Mouse (Mus musculus) left cerebral cortex, adult 18-20 months (tissue): ENCODE measurements around the gene Card11. TPM values are rescaled to one million over a fixed set of nuclear protein-coding genes. Genes with fewer than 3 reads are reported as not detected.

Experiments
- DNase-seq, 2 experiments: peaks; one replicate each; pipeline ENCODE4 v3.0.0; 2021 to 2022; ENCODE audit warnings: low spot score in 2 of 2, mixed read lengths in 1 of 2
- microRNA-seq, 2 experiments: library from miRNA; unstranded; fragments of <30 nt; microRNA quantifications; one replicate each; pipeline ENCODE4 v1.2.0; 2021
- total RNA-seq, 2 experiments: library from RNA; stranded (reverse); gene quantifications; 2 replicates each; pipeline ENCODE4 v1.2.3; 2021

Card11 gene
- total RNA-seq, 2 experiments from 2014 or later: 0.37 TPM; not detected in 1

DNA sequence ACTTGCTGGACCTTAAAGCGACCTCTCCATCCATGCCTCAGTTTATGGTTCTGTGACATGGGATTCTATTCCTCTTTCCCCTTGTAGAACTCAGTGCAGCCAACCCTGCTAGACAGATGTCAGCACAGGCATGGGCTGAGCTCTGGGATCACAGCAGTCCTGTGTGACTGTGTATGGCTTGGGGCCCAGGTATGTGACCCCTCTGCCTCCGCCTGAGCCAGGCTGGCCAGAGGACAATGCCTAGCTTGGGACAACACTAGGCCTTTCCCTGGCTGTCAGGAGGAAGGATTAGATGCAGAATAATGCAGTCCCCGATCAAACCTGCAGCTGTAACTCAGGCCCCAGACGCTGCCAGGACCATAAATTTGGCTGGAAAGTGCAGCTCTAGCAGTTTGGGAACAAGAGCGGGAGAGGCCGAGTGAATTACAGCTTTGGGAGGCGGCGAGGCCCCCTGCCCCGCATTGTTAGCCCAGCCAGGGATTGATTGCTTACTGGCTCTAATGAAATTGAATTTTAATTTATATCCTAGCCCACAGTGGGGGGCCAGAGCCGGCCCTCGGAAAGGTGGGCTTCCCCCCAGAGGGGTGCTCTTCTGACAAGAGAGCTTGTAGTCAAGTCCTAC lies 144.4 kb downstream of the Card11 start:
- DNase-seq: no peak

DNA sequence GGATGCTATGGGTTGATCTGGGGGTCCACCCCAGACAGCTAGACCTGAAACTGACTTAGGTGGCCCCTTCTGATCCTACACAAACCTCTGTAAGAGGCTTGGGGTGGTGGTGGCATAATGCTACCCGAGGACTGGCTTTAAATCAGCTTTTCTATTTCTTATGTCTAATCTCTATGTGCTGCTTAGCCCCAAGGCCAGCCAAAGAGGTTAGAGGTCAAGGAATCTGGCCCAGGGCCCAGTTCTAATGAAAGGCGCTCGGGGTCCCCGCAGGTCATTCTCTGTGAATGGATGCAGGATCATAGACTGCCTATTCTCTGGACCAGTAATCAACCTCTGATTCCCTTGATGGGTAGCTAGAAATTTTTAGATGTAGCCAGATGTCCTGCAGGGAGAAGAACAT lies 145.7 kb downstream of the Card11 start:
- DNase-seq: no peak

DNA sequence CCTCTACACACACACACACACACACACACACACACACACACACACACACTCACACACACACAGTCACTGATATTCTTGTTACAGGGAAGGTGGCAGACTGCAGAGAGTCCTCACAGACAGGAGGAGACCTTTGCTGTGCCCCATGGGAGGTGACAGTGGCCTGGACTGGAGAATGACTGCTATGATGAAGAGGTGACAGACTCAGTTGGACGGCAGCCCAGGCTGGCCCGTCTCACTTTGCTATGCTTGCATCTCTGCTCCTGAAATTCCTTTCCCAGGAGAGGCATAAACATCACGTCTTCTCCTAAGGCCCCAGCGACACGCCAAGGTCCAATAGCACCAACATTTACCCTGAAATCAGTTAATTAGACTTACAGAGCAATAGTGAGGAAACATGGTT lies 146.7 kb downstream of the Card11 start:
- no peak for DNase-seq

DNA sequence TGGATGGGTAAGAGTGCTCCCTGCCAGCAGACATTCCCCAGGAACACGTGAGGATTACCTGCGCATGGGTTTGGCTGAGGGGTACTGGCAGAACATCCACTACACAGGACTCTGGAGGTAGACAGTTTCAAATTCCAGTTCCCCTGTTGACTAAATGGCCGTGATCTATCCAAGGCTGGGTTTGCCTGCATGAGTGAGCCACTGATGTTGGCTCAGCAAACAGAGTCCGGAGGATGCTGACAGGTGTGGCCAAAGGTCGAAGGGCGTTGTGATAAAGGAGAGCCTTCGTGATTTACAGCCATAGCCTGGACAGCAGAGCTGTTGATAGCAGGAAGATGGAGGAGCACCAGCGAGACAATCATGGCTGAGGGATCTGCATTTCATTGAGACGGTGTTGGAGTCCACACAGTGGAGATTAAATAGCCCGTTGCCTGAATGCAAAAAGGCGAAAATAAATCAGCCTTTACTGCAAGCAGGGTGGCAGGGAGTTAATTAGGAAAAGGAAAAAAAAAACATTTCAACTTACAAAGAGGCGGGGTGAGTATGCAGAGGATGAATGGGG lies 147.9 kb downstream of the Card11 start:
- DNase-seq: no peak

DNA sequence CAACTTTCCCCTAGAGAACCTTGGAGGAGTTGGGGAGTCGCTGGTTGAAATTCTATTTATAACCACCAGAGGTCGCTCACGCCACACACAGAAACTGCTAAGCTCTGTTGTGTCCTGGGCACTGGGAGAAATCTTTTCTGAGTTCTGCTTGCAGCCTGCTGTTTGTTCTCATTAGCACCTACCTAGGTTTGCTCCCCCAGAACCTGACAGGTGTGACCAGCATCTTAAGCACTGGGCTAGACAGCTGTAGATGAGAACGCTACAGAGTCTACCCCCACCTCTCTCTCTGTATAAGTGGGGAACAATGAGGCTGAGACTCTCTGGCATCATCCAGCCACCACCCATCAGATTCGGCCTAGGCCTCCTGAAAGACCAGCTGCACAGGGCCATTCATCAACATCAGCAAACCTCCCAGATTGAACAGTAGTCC lies 153.1 kb downstream of the Card11 start:
- peak; percentile 36 to 44 for DNase-seq

DNA sequence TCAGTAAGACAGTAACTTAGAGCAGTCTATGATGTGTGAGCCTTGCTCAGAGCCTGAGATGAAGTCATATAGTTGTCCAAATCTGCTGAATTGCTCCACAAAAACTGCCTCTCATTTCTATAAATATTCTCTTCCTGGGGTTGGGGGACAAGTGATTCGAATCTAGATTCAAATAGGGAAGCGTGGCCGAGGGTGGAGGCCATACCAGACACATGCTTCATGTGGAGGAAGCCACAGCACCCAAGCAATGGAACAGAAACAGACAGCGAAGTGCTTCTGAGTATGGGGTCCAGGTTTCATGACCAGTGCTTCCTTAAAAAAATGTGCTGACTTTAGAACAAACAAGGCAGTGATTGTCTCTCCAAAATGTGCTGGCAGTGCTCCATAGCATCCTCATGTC lies 158.4 kb downstream of the Card11 start:
- DNase-seq: no peak

DNA sequence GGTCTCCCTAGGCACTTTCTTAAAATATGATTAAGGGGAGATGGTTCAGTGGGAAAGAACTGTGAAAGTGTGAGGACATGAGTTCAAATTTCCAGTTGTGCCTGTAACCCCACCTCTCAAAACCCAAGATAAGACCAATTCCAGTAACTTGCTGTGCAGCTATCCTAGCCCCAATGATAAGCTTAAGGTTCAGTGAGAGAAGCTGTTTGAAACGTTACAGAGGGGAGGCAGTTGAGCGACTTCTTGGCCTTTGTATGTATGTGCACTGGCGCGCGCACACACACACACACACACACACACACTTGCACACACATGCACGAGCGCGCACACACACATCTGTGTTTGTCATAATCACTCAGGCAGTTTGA lies 169.3 kb downstream of the Card11 start:
- no peak for DNase-seq

DNA sequence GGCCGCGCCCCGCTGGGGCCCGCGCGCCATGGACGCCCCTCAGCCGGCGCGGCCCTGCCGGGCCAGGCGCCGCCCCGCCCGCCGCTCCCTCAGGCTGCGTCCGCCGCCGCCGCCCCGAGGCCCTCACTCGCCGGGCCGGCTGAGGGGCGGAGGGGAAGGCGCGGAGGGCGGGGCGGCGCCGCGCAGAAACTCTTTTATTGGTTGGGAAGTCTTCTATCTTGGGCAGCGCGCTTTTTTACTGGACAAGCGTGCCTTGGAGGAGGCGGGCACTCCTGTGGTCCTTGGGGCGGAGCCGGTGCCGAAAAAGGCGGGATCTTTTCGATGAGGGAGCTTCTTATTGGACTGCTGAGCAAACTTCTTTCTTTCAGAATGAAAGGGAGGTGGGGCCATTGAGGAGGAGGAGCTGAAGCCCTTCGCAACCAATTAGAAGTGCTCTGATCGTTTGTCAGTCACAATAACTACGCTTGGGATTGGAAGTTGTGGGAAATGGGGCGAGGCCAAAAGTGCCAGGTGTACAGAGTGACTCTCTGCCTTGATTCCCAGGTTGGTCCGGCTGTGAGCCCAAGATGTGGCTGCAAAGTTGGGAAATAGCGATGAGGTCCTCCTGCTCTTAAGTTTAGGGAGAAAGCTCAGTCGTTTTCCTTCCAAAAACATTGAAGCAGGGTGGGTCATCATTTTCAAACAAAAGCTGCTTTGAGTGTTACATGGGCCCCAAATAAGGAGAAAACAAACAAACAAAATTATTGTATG lies 169.9 kb downstream of the Card11 start, which contains the start of gene Gna12:
TSS of gene Gna12 (minus strand) at position 118 of the 750 bp plus-strand sequence.
- peak; percentile 94 to 97 for DNase-seq

DNA sequence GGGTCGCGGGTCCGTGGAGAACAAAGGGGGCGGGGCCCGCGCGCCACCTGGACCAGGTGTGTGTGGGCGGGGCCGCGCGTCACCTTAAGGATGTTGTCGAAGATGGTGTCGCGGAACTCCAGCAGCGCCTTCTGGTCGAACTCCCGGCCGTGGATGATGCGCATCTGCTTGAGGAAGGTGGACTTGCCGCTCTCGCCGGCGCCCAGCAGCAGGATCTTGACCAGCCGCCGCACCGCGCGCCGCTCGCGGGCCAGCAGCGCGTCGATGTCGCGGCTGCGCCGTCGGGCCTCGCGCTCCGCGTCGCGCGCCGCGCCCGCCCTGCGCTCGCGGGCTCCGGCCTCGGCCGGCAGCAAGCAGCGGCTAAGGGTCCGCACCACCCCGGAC lies 170.5 kb downstream of the Card11 start:
- DNase-seq: peak; percentile 40 to 45

DNA sequence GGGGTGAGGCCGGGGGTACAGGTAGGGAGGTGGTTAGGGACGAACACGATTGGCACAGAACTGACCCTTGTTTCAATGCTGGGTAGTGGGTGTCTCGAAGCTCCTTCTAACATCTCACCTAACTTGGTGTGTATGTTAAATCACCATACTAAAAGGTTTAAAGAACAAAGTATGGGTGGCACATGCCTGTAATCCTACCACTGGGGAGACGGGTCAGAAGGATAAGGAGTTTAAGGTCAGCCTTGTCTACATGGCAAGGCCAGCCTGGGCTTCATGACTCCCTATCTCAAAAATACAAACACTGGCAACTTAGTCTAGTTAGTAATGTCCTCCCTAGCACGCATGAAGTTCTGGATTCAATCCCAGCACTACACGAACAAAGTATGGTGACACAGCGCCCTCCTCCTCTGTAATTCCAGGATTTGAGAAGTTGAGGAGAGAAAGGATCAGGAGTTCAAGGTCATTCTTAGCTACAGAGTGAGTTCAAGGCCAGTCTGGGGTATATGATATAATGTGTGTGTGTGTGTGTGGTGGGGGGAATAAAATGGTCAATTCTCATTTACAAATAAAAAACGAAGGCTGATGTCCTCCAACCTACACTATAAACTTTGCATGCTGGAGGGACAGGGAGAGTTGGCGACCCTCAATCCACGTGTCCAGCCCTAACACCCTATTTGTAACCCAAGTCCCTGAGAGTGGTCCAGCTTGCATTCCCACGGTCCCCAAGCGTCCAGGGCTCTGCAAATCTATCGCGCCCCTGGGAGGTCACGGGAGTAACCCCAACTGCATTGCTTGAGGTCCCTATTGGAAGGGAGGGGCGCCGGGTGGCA lies 171.1 kb downstream of the Card11 start:
- DNase-seq: no peak

DNA sequence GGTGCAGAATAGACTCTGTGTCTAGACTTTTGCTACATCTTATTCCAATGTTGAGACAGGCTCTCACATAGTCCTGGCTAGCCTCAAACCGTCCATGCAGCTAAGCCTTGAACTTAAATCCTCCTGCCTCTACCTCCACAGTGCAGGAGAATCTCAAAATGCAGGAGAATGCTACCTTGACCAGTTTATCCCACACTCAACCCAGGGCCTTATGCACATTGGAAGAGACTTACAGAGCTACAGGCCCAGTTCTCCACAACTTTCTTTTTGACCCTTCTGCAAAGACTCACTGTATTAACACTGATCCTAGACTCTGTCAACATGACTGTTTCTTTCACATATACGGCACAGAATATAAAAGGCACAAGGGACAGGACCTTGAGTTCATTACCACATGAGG lies 172.0 kb downstream of the Card11 start:
- no peak for DNase-seq

DNA sequence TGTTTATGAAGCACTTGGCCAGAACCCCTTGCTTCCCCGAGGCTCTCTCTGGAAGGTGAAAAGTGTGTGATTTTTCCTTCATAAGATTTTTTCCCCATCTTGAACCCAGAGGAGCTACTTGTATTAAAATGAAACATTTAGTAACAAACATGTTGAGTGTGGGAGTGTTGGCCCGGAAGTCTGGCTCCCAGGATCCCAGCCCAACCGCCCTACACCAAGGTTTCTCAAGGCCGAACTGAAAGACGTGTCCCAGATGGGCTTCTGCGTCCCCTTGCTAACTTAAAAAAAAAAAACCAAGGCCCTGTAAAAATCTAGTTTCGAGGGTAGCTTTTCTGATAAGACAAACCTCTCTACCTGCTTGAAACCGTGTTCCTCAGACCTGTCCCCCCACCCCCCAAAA lies 172.5 kb downstream of the Card11 start:
- DNase-seq: no peak

DNA sequence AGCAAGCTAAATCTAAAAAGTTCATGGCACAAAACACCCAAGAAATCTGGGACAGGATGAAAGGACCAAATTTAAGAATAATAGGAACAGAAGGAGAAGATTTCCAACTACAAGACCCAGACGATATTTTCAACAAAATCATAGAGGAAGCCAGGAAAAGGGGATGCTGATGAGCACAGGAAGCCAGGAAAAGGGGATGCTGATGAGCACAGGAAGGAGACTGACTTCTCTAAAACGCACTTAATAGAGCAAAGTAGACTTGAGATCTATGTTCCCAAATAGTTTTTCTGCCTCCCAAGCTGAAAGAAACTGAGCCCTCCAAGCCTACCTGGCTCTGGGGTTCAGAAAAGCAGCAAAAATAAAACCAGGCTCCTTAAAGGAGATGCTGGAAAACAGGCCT lies 173.0 kb downstream of the Card11 start:
- no peak for DNase-seq

DNA sequence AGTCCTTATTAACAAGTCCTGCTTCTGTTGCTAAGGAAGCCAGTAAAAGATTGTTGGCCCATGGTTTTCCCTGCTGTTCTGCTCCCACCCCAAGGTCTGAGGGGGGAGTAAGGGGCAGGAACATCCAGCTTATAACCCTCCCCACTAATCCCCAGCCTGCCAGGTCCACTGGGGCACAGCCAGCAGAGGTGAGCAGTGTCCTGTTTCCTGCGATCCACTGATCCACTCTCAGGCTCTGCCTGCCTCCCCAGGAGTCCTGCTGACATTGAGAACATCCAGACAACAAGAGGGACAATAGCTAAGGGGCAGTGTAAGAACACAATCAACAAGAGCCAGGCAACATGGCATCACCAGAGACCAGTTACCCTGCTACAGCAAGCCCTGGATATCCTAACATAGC lies 173.6 kb downstream of the Card11 start:
- no peak for DNase-seq

DNA sequence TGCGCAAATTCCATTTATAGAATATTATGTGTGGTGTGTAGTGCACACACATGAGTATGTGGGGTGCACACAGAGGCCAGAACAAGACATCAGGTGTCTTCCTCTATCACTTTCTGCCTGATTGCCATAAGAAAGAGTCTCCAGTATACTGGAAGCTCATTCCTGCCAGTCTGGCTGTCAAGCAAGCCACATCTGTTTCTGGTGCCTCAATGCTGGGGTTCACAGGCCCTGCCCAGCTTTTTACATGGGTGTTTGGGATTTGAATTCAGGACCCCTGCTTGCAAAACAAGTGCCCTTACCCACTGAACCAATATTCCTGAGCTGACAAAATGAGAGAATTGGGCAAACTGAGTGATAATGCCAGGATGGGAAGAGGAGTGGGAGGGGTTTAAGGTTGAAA lies 174.3 kb downstream of the Card11 start:
- DNase-seq: no peak

DNA sequence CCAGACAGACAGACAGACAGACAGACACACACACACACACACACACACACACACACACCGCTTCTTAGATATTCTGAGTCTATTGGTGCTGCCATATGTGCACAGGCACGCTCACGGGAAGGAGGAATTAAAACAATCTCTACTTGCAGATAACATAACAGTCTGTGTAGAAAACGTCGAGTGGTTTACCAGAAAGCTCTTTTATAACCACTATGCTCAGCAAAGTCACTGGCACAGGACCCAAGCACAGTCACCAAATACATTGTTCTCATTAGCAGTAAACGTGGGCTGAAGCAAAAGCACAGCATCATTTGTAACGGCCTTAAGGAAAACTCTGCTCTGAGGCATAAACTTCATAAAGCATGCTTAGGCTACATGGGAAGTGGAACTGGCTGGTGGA lies 176.3 kb downstream of the Card11 start:
- no peak for DNase-seq

DNA sequence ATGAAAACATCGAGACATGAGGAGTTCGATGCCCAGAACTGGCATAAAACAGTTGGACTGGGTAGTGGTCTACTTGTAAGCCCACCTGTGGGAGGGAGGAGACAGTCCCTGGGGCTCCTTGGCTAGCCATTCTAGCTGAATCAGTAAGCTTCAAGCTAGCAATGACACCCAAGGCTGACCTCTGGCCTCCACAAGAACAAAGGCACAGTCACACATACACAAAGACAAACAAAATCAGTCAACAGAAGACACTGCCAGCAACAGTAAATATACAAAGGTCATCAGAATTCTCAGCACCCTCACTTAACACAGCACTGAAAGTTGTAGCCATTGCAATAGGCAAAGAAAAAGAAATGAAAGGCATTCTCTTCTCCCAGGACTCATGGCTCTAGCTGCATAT lies 177.0 kb downstream of the Card11 start:
- no peak for DNase-seq

Small RNA genes lying within 50 kb of the gene (microRNA-seq; reads per million reads assigned to microRNA genes)
- gene Gm44385: 0 reads per million in 2 experiments

Other genes starting within 250 kb of the Card11 start
- gene Gna12, start 170.2 kb downstream of the Card11 start, total RNA-seq: 10 to 100 TPM; 61.3 to 71.0 TPM
- 1 to 10 TPM; 9.3 to 10.0 TPM for gene Sdk1, start 240.9 kb upstream of the Card11 start, total RNA-seq